Mouse (Mus musculus) heart, adult 18-20 months (tissue): ENCODE results near the gene Zfp691. TPM values are rescaled to one million over a fixed set of nuclear protein-coding genes. Genes with fewer than 3 reads are reported as not detected.
A peak's percentile ranks its signal among the peaks of the same experiment; 100 is the strongest.

Experiments used
- DNase-seq, 2 experiments: peaks; one replicate each; pipeline ENCODE4 v3.0.0; 2021 to 2022; ENCODE audit warnings: mixed read lengths in 1 of 2
- microRNA-seq, 2 experiments: library from miRNA; unstranded; fragments of <30 nt; microRNA quantifications; one replicate each; pipeline ENCODE4 v1.2.0; 2022
- total RNA-seq, 2 experiments: library from RNA; stranded (reverse); gene quantifications; 2 replicates each; pipeline ENCODE4 v1.2.3; 2021

Zfp691 gene
- total RNA-seq, 2 experiments from 2014 or later = 20.0 to 23.4 TPM

GRCm38 (mm10) chr4:119124771-119125273 is 49.2 kb downstream of the Zfp691 start:
- no peak for DNase-seq

GRCm38 (mm10) chr4:119121249-119121648 is 52.7 kb downstream of the Zfp691 start:
- DNase-seq = peak; percentile 87 to 88

GRCm38 (mm10) chr4:119120095-119120494 is 53.9 kb downstream of the Zfp691 start:
- DNase-seq = no peak

Small RNA genes within 50 kb of the gene (microRNA-seq; reads per million reads assigned to microRNA genes)
- 0 reads per million in 2 experiments for gene Mir1957a

Other genes starting within 250 kb of the Zfp691 start
- gene Olfr1328, start 235.6 kb downstream of the Zfp691 start, total RNA-seq = not detected
- gene Lao1, start 212.6 kb downstream of the Zfp691 start, total RNA-seq = under 1 TPM; 0.10 to 0.62 TPM
- gene Slc2a1, start 65.5 kb downstream of the Zfp691 start, total RNA-seq = 10 to 100 TPM; 12.2 to 13.5 TPM
- not detected for gene Ermap, start 15.8 kb upstream of the Zfp691 start, total RNA-seq
- gene Svbp, start 21.1 kb upstream of the Zfp691 start, total RNA-seq = 10 to 100 TPM; 15.4 to 19.6 TPM
- gene Tmem269, start 44.0 kb upstream of the Zfp691 start, total RNA-seq = not detected
- gene AU022252, start 58.5 kb upstream of the Zfp691 start, total RNA-seq = 10 to 100 TPM; 24.8 to 26.5 TPM
- gene P3h1, start 58.7 kb upstream of the Zfp691 start, total RNA-seq = 1 to 10 TPM; 9.4 to 9.9 TPM
- gene Cldn19, start 81.2 kb upstream of the Zfp691 start, total RNA-seq = not detected
- 100 to 1,000 TPM; 684 to 750 TPM for gene Ybx1, start 120.4 kb upstream of the Zfp691 start, total RNA-seq
- 10 to 100 TPM; 10.9 to 12.4 TPM for gene Ppih, start 146.4 kb upstream of the Zfp691 start, total RNA-seq
- under 1 TPM in 1 of 2 experiments, not detected in 1; 0.59 TPM for gene Ccdc30, start 241.3 kb upstream of the Zfp691 start, total RNA-seq
- gene Ppcs, start 248.2 kb upstream of the Zfp691 start, total RNA-seq = 10 to 100 TPM; 11.4 to 12.6 TPM
- gene Zmynd12, start 248.6 kb upstream of the Zfp691 start, total RNA-seq = not detected